In genomic region chr11:75458628-75459041, GRCm38 (mm10) we compare ENCODE assay signal across 11 mouse cellular contexts. TPM values are rescaled to one million over a fixed set of nuclear protein-coding genes. Genes with fewer than 3 reads are reported as not detected.
A peak's percentile ranks its signal among the peaks of the same experiment; 100 is the strongest.
DNase-seq lines count a peak whose midpoint lies in the region; ATAC-seq lines count a peak whose summit lies in the region.
"Had no signal": no experiment of that assay in that cellular context is flagged by ENCODE, and none has a peak within 500 bp of the region (broad histone marks: within the 10 kb centered on the region; RNA-seq: fewer than 3 reads in every experiment).

No protein-coding gene starts in this region.

- ATAC-seq in heart, embryonic 12.5 days (ENCODE audit: insufficient number of reproducible peaks, low FRiP score), result no peak
- no peak for ATAC-seq in liver, embryonic 11.5 days (replicated peaks; ENCODE audit: low FRiP score)
- ATAC-seq: midbrain, embryonic 15.5 days; Patski had no signal

- 63% methylated on average over 8 of the region's 8 CpGs for WGBS in heart, embryonic 12.5 days
- 45% methylated on average over 8 of the region's 8 CpGs for WGBS in liver, embryonic 11.5 days
- 87% methylated on average over 8 of the region's 8 CpGs for WGBS in forebrain, embryonic 10.5 days

- no peak overlapping the region for H3K27ac ChIP-seq in heart, embryonic 12.5 days (ENCODE audit: poor library complexity, severe bottlenecking)
- peak overlapping the region; percentile 99 for H3K27ac ChIP-seq in brown adipose tissue, adult 24 weeks (replicated peaks; ENCODE audit: low read depth, low read length)
- H3K27ac ChIP-seq in liver, embryonic 11.5 days (ENCODE audit: low read depth, low read length), result peak overlapping the region; percentile 96
- no peak overlapping the region for H3K27ac ChIP-seq in forebrain, embryonic 10.5 days
- H3K27ac ChIP-seq: midbrain, embryonic 15.5 days had no signal

- H3K36me3 ChIP-seq in heart, embryonic 12.5 days, result peaks cover under 1% of the 10 kb centered on the region; the same call in 1 of the 2 replicates
- H3K36me3 ChIP-seq in liver, embryonic 11.5 days (ENCODE audit: control insufficient read depth, insufficient read depth, low read length), result no peaks in the 10 kb centered on the region; the same call in 1 of the 2 replicates
- H3K36me3 ChIP-seq in forebrain, embryonic 10.5 days (replicated peaks), result no peaks in the 10 kb centered on the region
- H3K36me3 ChIP-seq: midbrain, embryonic 15.5 days had no signal

- no peaks in the 10 kb centered on the region for H3K27me3 ChIP-seq in heart, embryonic 12.5 days (replicated peaks)
- H3K27me3 ChIP-seq in liver, embryonic 11.5 days (replicated peaks; ENCODE audit: control insufficient read depth, insufficient read depth, low read length), result no peaks in the 10 kb centered on the region
- H3K27me3 ChIP-seq in forebrain, embryonic 10.5 days (ENCODE audit: poor library complexity, severe bottlenecking), result peaks cover 6% of the 10 kb centered on the region
- H3K27me3 ChIP-seq: Patski had no signal

- H3K4me1 ChIP-seq in heart, embryonic 12.5 days (replicated peaks), result peaks cover 47% of the 10 kb centered on the region
- peaks cover 23% of the 10 kb centered on the region for H3K4me1 ChIP-seq in brown adipose tissue, adult 24 weeks (ENCODE audit: control insufficient read depth, insufficient read depth, insufficient read length, low read length)
- H3K4me1 ChIP-seq in liver, embryonic 11.5 days (replicated peaks; ENCODE audit: control insufficient read depth, insufficient read depth, low read length), result peaks cover 57% of the 10 kb centered on the region
- H3K4me1 ChIP-seq in forebrain, embryonic 10.5 days, result peaks cover 54% of the 10 kb centered on the region

- H3K9ac ChIP-seq in heart, embryonic 12.5 days, result no peak overlapping the region
- H3K9ac ChIP-seq in liver, embryonic 11.5 days (ENCODE audit: low read depth, low read length), result peak overlapping the region; percentile 42; the same call in 1 of the 2 replicates
- H3K9ac ChIP-seq: midbrain, embryonic 15.5 days had no signal

- peak; percentile 57 to 80 for DNase-seq in heart, adult 18-20 months
- peak; percentile 97 for DNase-seq in 416B (ENCODE audit: low read depth)
- no peak for DNase-seq in liver, embryonic 11.5 days (ENCODE audit: low spot score)
- DNase-seq in right cerebral cortex, postnatal 14 days, result no peak
- DNase-seq in forebrain, embryonic 10.5 days (ENCODE audit: extremely low spot score, low spot score), result no peak
- DNase-seq in left cerebral cortex, adult 11 months (ENCODE audit: low spot score), result no peak
- DNase-seq: layer of hippocampus, postnatal 36 days had no signal

- no peak overlapping the region for H3K4me3 ChIP-seq in heart, embryonic 12.5 days
- H3K4me3 ChIP-seq in brown adipose tissue, adult 24 weeks (ENCODE audit: insufficient read depth, low read depth, low read length), result no peak overlapping the region
- H3K4me3 ChIP-seq in liver, embryonic 11.5 days (ENCODE audit: low read depth, low read length), result no peak overlapping the region
- H3K4me3 ChIP-seq in forebrain, embryonic 10.5 days, result no peak overlapping the region
- H3K4me3 ChIP-seq: midbrain, embryonic 15.5 days had no signal

- no peak overlapping the region for H3K4me2 ChIP-seq in heart, embryonic 12.5 days
- H3K4me2 ChIP-seq in liver, embryonic 11.5 days, result no peak overlapping the region; the same call in 1 of the 2 replicates
- H3K4me2 ChIP-seq: midbrain, embryonic 15.5 days had no signal

- H3K9me3 ChIP-seq in heart, embryonic 12.5 days (replicated peaks), result no peaks in the 10 kb centered on the region
- H3K9me3 ChIP-seq in liver, embryonic 11.5 days (ENCODE audit: control insufficient read depth, low read length), result no peaks in the 10 kb centered on the region
- no peaks in the 10 kb centered on the region for H3K9me3 ChIP-seq in forebrain, embryonic 10.5 days
- H3K9me3 ChIP-seq: midbrain, embryonic 15.5 days had no signal

RNA-seq across cellular contexts. Expression of gene Tlcd2, which starts 2.9 kb away (rescaled TPM):
- 1 to 10 TPM; 2.4 to 4.9 TPM for total RNA-seq in heart, adult 18-20 months (2021)
- 12.7 and 13.1 TPM in 2 replicates for polyA plus RNA-seq in heart, embryonic 12.5 days (2016; fragmentation: Nextera tagmentation; extraction: Ambion mirVana)
- polyA plus RNA-seq in brown adipose tissue, adult 24 weeks (2012; ENCODE audit: insufficient read depth, insufficient read length, missing spikeins), result 13.5 and 20.2 TPM in 2 replicates
- polyA plus RNA-seq in liver, embryonic 11.5 days (2014; fragmentation: Nextera tagmentation; extraction: Ambion mirVana), result 29.8 and 33.0 TPM in 2 replicates
- 8.5 and 9.7 TPM in 2 replicates for polyA plus RNA-seq in forebrain, embryonic 10.5 days (2016; fragmentation: Nextera tagmentation; extraction: Ambion mirVana)

RNA-seq across cellular contexts. Expression of gene Wdr81, which starts 4.1 kb away (rescaled TPM):
- 1 to 10 TPM; 7.6 to 8.3 TPM for total RNA-seq in heart, adult 18-20 months (2021)
- 5.6 and 5.7 TPM in 2 replicates for polyA plus RNA-seq in heart, embryonic 12.5 days (2016; fragmentation: Nextera tagmentation; extraction: Ambion mirVana)
- polyA plus RNA-seq in brown adipose tissue, adult 24 weeks (2012; ENCODE audit: insufficient read depth, insufficient read length, missing spikeins), result 5.5 and 7.2 TPM in 2 replicates
- polyA plus RNA-seq in liver, embryonic 11.5 days (2014; fragmentation: Nextera tagmentation; extraction: Ambion mirVana), result 21.8 and 21.9 TPM in 2 replicates
- 5.8 and 6.4 TPM in 2 replicates for polyA plus RNA-seq in forebrain, embryonic 10.5 days (2016; fragmentation: Nextera tagmentation; extraction: Ambion mirVana)

RNA-seq across cellular contexts. Expression of gene Serpinf2, which starts 19.2 kb away (rescaled TPM):
- not detected for total RNA-seq in heart, adult 18-20 months (2021)
- 0.86 and 6.4 TPM in 2 replicates for polyA plus RNA-seq in heart, embryonic 12.5 days (2016; fragmentation: Nextera tagmentation; extraction: Ambion mirVana)
- 0.48 TPM in 1 of 2 replicates, not detected in the other for polyA plus RNA-seq in brown adipose tissue, adult 24 weeks (2012; ENCODE audit: insufficient read depth, insufficient read length, missing spikeins)
- polyA plus RNA-seq in liver, embryonic 11.5 days (2014; fragmentation: Nextera tagmentation; extraction: Ambion mirVana), result 321 and 377 TPM in 2 replicates
- polyA plus RNA-seq in forebrain, embryonic 10.5 days (2016; fragmentation: Nextera tagmentation; extraction: Ambion mirVana), result 0.06 TPM in 1 of 2 replicates, not detected in the other
- polyA plus RNA-seq: midbrain, embryonic 15.5 days had no signal

RNA-seq across cellular contexts. Expression of gene Prpf8, which starts 28.0 kb away (rescaled TPM):
- total RNA-seq in heart, adult 18-20 months (2021), result 10 to 100 TPM; 86.5 to 92.7 TPM
- polyA plus RNA-seq in heart, embryonic 12.5 days (2016; fragmentation: Nextera tagmentation; extraction: Ambion mirVana), result 41.3 and 42.7 TPM in 2 replicates
- polyA plus RNA-seq in brown adipose tissue, adult 24 weeks (2012; ENCODE audit: insufficient read depth, insufficient read length, missing spikeins), result 57.2 and 61.0 TPM in 2 replicates
- polyA plus RNA-seq in liver, embryonic 11.5 days (2014; fragmentation: Nextera tagmentation; extraction: Ambion mirVana), result 105 and 119 TPM in 2 replicates
- polyA plus RNA-seq in forebrain, embryonic 10.5 days (2016; fragmentation: Nextera tagmentation; extraction: Ambion mirVana), result 77.5 and 78.7 TPM in 2 replicates

RNA-seq across cellular contexts. Expression of gene Serpinf1, which starts 36.1 kb away (rescaled TPM):
- 10 to 100 TPM; 16.0 to 21.0 TPM for total RNA-seq in heart, adult 18-20 months (2021)
- 39.6 and 39.7 TPM in 2 replicates for polyA plus RNA-seq in heart, embryonic 12.5 days (2016; fragmentation: Nextera tagmentation; extraction: Ambion mirVana)
- polyA plus RNA-seq in brown adipose tissue, adult 24 weeks (2012; ENCODE audit: insufficient read depth, insufficient read length, missing spikeins), result 78.8 and 102 TPM in 2 replicates
- polyA plus RNA-seq in liver, embryonic 11.5 days (2014; fragmentation: Nextera tagmentation; extraction: Ambion mirVana), result 217 and 224 TPM in 2 replicates
- 105 and 108 TPM in 2 replicates for polyA plus RNA-seq in forebrain, embryonic 10.5 days (2016; fragmentation: Nextera tagmentation; extraction: Ambion mirVana)

Comparison
In these comparisons a context has a peak if more than half of its experiments do, and no peak if none do; other contexts are left out.
1. DNase-seq: peak in heart, adult 18-20 months (2 of 2) and 416B (single experiment); none in liver, embryonic 11.5 days (single experiment), right cerebral cortex, postnatal 14 days (single experiment), forebrain, embryonic 10.5 days (single experiment) and left cerebral cortex, adult 11 months (single experiment).
2. H3K27ac ChIP-seq: peak in brown adipose tissue, adult 24 weeks (single experiment) and liver, embryonic 11.5 days (single experiment); none in heart, embryonic 12.5 days (single experiment) and forebrain, embryonic 10.5 days (single experiment).
3. RNA of gene Serpinf2, which starts 19.2 kb away (polyA plus RNA-seq): 321 to 377 TPM in liver, embryonic 11.5 days; 0.86 to 6.4 TPM in heart, embryonic 12.5 days, 0.48 TPM in brown adipose tissue, adult 24 weeks and 0.06 TPM in forebrain, embryonic 10.5 days; every median in the first group is over 10 times any median in the second.